Mouse (Mus musculus) ES-Bruce4 (cell line): ENCODE measurements at regions not wholly inside any gene's neighbourhood (a gene's known extent, or its start where the extent isn't known, plus 50 kb on each side); places are given as distances from the start of the nearest gene placed in this dataset.

Source experiments
- H3K27ac ChIP-seq: 2 replicates; pipeline ENCODE4 v1.5.1; 2012; ENCODE audit warnings: low read length, inconsistent platforms; ENCODE audit not compliant: insufficient read depth
- H3K27me3 ChIP-seq: 2 replicates; pipeline ENCODE4 v1.6.1; 2012; ENCODE audit warnings: mild to moderate bottlenecking, low read length, inconsistent platforms; ENCODE audit not compliant: control insufficient read depth, poor library complexity, insufficient read depth, severe bottlenecking
- H3K36me3 ChIP-seq: 2 replicates; pipeline ENCODE4 v1.6.1; 2012; ENCODE audit warnings: inconsistent platforms, mild to moderate bottlenecking, low read length, moderate library complexity; ENCODE audit not compliant: control insufficient read depth, poor library complexity, insufficient read depth, severe bottlenecking
- H3K4me1 ChIP-seq: one replicate; pipeline ENCODE4 v1.8.1; 2011; ENCODE audit warnings: low read length; ENCODE audit not compliant: control insufficient read depth, insufficient read depth
- H3K4me3 ChIP-seq: 2 replicates; pipeline ENCODE4 v1.5.1; 2011; ENCODE audit warnings: low read depth, mild to moderate bottlenecking, low read length
- H3K9ac ChIP-seq: 2 replicates; pipeline ENCODE4 v1.6.1; 2012; ENCODE audit warnings: low read depth, mild to moderate bottlenecking, inconsistent platforms; ENCODE audit not compliant: poor library complexity, severe bottlenecking
- H3K9me3 ChIP-seq: replicated peaks from 2 replicates; pipeline ENCODE4 v1.6.1; 2012; ENCODE audit warnings: mild to moderate bottlenecking, low read length, inconsistent platforms; ENCODE audit not compliant: control insufficient read depth, poor library complexity, insufficient read depth, severe bottlenecking
- CTCF ChIP-seq: IDR thresholded peaks from one replicate; pipeline ENCODE4 v1.8.1; 2011; ENCODE audit warnings: low read depth, low read length
- EP300 ChIP-seq: IDR thresholded peaks from 2 replicates; pipeline ENCODE4 v1.6.1; 2011; ENCODE audit warnings: low read depth, low read length; ENCODE audit not compliant: insufficient read depth
- POLR2A ChIP-seq: IDR thresholded peaks from one replicate; pipeline ENCODE4 v1.8.1; 2011; ENCODE audit warnings: low read length; ENCODE audit not compliant: insufficient read depth

DNA sequence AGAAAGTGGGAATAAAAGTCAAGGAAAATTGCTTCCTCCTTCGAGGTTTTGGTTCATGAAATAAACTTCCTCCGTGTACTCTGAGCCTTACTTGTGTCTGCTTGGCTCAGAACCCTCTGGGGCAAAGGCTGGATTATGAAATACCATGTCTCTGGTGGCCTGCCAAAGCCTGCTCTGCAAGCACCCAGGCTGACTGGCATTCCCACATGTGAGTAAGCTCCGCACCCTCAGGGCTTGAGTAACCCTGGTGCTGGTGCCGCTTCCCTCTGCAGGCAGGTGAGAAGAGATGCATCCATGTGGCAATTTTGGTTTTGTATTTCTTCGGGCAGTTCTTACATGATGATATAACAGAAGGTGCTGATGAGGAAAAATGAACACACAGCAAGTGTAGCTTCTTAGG lies 66.0 kb downstream of the Nr2f2 start:
- TF ChIP-seq EP300: no peak
- no peak for TF ChIP-seq CTCF
- no peak for TF ChIP-seq POLR2A
- Histone ChIP-seq H3K4me1 (no peaks in the 10 kb centered on the region), H3K4me3 (no peak overlapping the region), H3K9ac (no peak overlapping the region), H3K27me3 (no peaks in the 10 kb centered on the region), H3K36me3 (no peaks in the 10 kb centered on the region), H3K27ac (no peak overlapping the region), H3K9me3 (no peaks in the 10 kb centered on the region)

DNA sequence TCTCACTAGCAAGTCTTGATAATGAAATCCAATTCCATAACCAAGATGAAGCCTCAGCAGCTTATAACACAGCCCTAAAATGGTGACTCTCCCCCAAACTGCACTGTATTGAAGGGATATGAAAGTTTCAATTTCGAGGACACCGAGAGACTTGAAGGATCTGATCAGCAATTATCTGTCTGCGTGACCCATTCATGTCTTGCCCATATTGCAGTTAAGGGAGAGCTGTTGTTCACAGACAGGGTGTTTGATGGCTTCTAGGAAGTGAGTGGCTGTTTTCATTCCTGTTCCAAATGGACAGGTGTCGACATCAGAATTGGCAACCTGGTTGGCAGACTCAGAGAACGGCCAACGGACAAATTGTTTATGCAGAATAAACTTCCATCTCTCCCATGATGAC lies 75.1 kb downstream of the Nr2f2 start:
- Histone ChIP-seq H3K9me3 (peaks cover 5% of the 10 kb centered on the region; the same call in 1 of the 2 replicates), H3K27me3 (peaks cover 23% of the 10 kb centered on the region)
- no peak for TF ChIP-seq CTCF
- TF ChIP-seq POLR2A: no peak
- TF ChIP-seq EP300: no peak

DNA sequence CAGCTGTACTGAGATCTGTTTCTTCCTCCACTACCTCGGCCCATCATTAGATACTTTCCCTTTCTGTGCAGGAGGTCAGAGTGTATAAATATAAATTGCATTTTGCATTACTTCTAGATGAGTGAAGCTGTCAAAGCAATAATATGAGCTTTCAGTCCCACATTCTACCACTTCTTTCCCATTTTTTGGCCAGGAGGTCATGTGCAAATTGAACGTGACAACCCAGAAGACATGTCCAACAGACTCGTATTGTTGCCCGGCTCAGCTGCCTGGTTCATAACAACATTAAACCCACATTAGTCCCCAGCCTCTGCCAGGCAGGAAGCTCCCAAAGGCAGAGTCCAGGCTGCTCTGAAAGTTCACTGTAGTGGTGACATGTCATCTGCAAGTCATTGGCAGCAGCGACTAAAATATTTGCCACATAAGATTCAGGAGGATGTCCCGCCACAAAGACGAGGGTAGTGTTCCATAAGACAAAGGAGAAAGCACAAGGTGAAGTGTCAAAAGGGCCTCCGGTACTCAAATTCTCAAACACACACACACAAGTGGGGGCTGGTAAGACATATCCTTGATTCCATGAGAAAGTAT lies 75.7 kb downstream of the Nr2f2 start:
- no peaks in the 10 kb centered on the region for H3K4me1 ChIP-seq
- H3K9ac ChIP-seq: no peak overlapping the region
- peaks cover 27% of the 10 kb centered on the region for H3K27me3 ChIP-seq
- no peak overlapping the region for H3K4me3 ChIP-seq
- no peaks in the 10 kb centered on the region for H3K36me3 ChIP-seq
- peaks cover 5% of the 10 kb centered on the region; the same call in 1 of the 2 replicates for H3K9me3 ChIP-seq
- no peak overlapping the region for H3K27ac ChIP-seq
- TF ChIP-seq EP300 (no peak), CTCF (no peak), POLR2A (no peak)

More for the DNA sequence above, 75.1 kb downstream of the Nr2f2 start:
- Histone ChIP-seq H3K27ac (no peak overlapping the region), H3K9ac (no peak overlapping the region), H3K4me1 (no peaks in the 10 kb centered on the region), H3K4me3 (no peak overlapping the region), H3K36me3 (no peaks in the 10 kb centered on the region)

DNA sequence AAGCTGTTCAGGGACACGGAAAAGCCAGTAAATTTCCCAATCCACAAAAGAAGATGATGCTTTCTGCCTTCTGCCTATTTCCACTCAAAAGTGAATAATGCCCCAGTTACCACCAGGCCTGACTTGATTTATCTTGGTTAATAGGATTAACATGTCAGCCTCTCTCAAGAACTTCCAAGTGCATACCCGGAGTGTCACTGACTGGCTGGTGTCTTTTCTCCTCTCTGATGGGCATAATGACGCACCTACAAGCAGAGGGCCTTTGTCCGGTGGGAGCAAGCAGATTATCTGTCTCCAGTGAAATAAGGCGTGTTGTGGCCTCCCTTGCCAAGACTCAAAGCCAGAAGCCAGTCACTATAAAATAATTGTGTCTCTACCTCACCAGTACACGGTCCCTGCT lies 76.3 kb downstream of the Nr2f2 start:
- Histone ChIP-seq H3K27ac (no peak overlapping the region), H3K4me3 (no peak overlapping the region), H3K9ac (no peak overlapping the region), H3K4me1 (no peaks in the 10 kb centered on the region), H3K9me3 (peaks cover 5% of the 10 kb centered on the region; the same call in 1 of the 2 replicates), H3K36me3 (no peaks in the 10 kb centered on the region), H3K27me3 (peaks cover 30% of the 10 kb centered on the region)
- TF ChIP-seq POLR2A: no peak
- TF ChIP-seq EP300: no peak
- no peak for TF ChIP-seq CTCF

DNA sequence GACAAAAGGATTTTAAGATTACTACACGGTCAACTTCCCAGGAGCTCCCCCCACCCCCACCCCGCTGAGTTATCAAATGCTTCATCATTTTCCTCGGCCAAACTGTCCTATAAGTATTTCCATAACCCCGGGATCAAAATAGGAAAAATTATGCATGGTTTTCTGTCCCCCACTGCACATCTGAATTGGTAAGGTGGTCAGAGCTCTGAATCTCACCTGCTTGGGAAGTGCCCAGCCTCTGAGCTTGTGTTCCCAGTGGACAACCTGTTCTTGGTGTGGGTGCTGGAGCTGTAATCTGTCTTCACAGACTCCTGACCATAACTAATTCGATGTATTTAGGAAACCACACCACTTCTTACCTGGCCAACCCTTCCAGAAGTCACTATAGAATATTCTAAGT lies 77.9 kb downstream of the Nr2f2 start:
- no peak for TF ChIP-seq CTCF
- no peak for TF ChIP-seq POLR2A
- no peak for TF ChIP-seq EP300
- Histone ChIP-seq H3K9me3 (peaks cover 5% of the 10 kb centered on the region; the same call in 1 of the 2 replicates), H3K9ac (no peak overlapping the region), H3K27ac (no peak overlapping the region), H3K36me3 (no peaks in the 10 kb centered on the region), H3K4me3 (no peak overlapping the region), H3K27me3 (peaks cover 34% of the 10 kb centered on the region), H3K4me1 (no peaks in the 10 kb centered on the region)

DNA sequence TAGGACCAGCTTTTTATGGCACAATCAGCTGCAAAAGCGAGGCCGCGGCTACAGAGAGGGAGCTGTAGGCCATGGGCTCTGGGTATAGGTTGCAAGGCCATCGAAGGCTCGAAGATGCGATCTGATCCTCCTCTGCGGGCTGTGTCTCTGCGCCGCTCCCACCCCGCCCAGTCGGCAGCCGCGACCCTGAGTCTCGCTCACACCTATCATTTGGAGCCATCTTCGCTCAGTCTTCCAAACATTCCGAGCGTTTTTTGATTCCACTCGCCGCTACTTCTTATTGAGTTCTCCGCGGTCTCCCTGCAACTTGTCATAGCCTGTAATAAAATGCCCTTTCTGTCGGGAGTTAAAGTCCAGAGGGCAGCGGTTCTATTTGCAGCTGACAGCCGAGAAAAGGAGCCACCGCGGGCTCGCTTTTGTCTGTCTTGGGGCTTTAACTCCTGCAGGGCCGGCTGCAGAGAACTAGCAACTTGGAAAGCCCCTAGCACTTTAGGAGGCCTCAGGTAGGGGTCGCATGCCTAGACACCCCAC lies 78.6 kb downstream of the Nr2f2 start:
- no peak overlapping the region for H3K27ac ChIP-seq

More for the DNA sequence above, 78.6 kb downstream of the Nr2f2 start:
- Histone ChIP-seq H3K4me3 (no peak overlapping the region), H3K27me3 (peaks cover 40% of the 10 kb centered on the region), H3K36me3 (no peaks in the 10 kb centered on the region), H3K9me3 (peaks cover 5% of the 10 kb centered on the region; the same call in 1 of the 2 replicates), H3K9ac (no peak overlapping the region), H3K4me1 (no peaks in the 10 kb centered on the region)
- TF ChIP-seq EP300 (no peak), CTCF (no peak), POLR2A (no peak)
